Mouse (Mus musculus) heart, adult 2 months (tissue): ENCODE measurements around the gene Cd40lg. TPM values are rescaled to one million over a fixed set of nuclear protein-coding genes. Genes with fewer than 3 reads are reported as not detected.

Source experiments
- DNase-seq, 2 experiments: peaks; one replicate each; pipeline ENCODE4 v3.0.0; 2021
- H3K27ac ChIP-seq: fragments of 200-600 bp; 2 replicates; pipeline ENCODE4 v1.8.1; 2022
- H3K27me3 ChIP-seq: fragments of 200-500 bp; 2 replicates; pipeline ENCODE4 v1.6.1; 2012; ENCODE audit warnings: mild to moderate bottlenecking, low read length, inconsistent platforms, mixed read lengths; ENCODE audit not compliant: control insufficient read depth, insufficient read depth
- H3K36me3 ChIP-seq: fragments of 200-500 bp; 2 replicates; pipeline ENCODE4 v1.6.1; 2012; ENCODE audit warnings: low read length, inconsistent platforms; ENCODE audit not compliant: control insufficient read depth, insufficient read depth
- H3K4me1 ChIP-seq: fragments of 200-500 bp; 2 replicates; pipeline ENCODE4 v1.6.1; 2011; ENCODE audit warnings: low read length; ENCODE audit not compliant: control insufficient read depth, insufficient read depth
- H3K4me3 ChIP-seq: fragments of 200-600 bp; 2 replicates; pipeline ENCODE4 v1.8.1; 2022
- H3K79me2 ChIP-seq: fragments of 200-500 bp; replicated peaks from 2 replicates; pipeline ENCODE4 v1.6.1; 2012; ENCODE audit warnings: mild to moderate bottlenecking, inconsistent platforms, low read length, moderate library complexity, mixed read lengths; ENCODE audit not compliant: control insufficient read depth, insufficient read depth
- H3K9ac ChIP-seq: fragments of 200-500 bp; 2 replicates; pipeline ENCODE4 v1.6.1; 2012; ENCODE audit warnings: low read depth, mild to moderate bottlenecking, control low read depth, inconsistent platforms, low read length, mixed read lengths
- CTCF ChIP-seq: fragments of 200-600 bp; IDR thresholded peaks from 2 replicates; pipeline ENCODE4 v1.8.1; 2022; ENCODE audit warnings: antibody characterized with exemption, mild to moderate bottlenecking, moderate library complexity
- EP300 ChIP-seq: fragments of 200-500 bp; IDR thresholded peaks from 2 replicates; pipeline ENCODE4 v1.6.1; 2011; ENCODE audit warnings: low read depth, low read length, control low read depth; ENCODE audit not compliant: insufficient read depth
- POLR2A ChIP-seq: fragments of 200-500 bp; IDR thresholded peaks from 2 replicates; pipeline ENCODE4 v1.6.1; 2011; ENCODE audit warnings: mild to moderate bottlenecking, low read depth, low read length, control low read depth; ENCODE audit not compliant: insufficient read depth
- WGBS: fragments of 180-500 bp; shearing (Covaris S2); methylation state at CpG from one replicate; pipeline ENCODE4 v1.1.7; 2018; 5-methylcytosine and 5-hydroxymethylcytosine counted together
- intact Hi-C: fragments of 180-260 bp; cut with DNase I; formaldehyde crosslinking; loops from one replicate; pipeline ENCODE4 v1.15.1; 2025
- long read RNA-seq: library from polyadenylated mRNA; stranded (forward); transcript quantifications from one replicate; pipeline ENCODE4 v2.0.0, GENCODE M21; 2021
- polyA plus RNA-seq: library from polyadenylated mRNA; depleted of rRNA; stranded (reverse); fragments of >200 nt; gene quantifications from 2 replicates; pipeline ENCODE4 v1.2.3, GENCODE M21; 2012; rRNA removed
- total RNA-seq, 2 experiments: library from RNA; stranded (reverse); gene quantifications; 2 replicates each; pipeline ENCODE4 v1.2.3; 2021

Cd40lg gene
- total RNA-seq (not detected), polyA plus RNA-seq (0.12 TPM in 1 of 2 replicates, not detected in the other)
- long read RNA-seq: 0 reads

- no peaks in the 10 kb centered on the region for H3K36me3 ChIP-seq
- no peaks in the 10 kb centered on the region for H3K27me3 ChIP-seq
- intact Hi-C loops: no loop called here
- no peaks in the 10 kb centered on the region for H3K4me1 ChIP-seq
- no peak within 1 kb of the TSS for H3K9ac ChIP-seq
- no peak for DNase-seq
- H3K27ac ChIP-seq: no peak within 1 kb of the TSS
- no peak within 1 kb of the TSS for H3K4me3 ChIP-seq
- WGBS: 83% methylated on average over 9 of the region's 9 CpGs
- H3K79me2 ChIP-seq: no peaks in the 10 kb centered on the region
- TF ChIP-seq EP300 (no peak), CTCF (no peak), POLR2A (no peak)
These were observed at the start of gene Cd40lg for GRCm38 (mm10) chrX:57211876-57212275. Cd40lg (plus strand) TSS chrX:57212143.

GRCm38 (mm10) chrX:57166549-57166948, 45.4 kb upstream of the Cd40lg start:
- Histone ChIP-seq H3K36me3 (no peaks in the 10 kb centered on the region), H3K27ac (no peak overlapping the region), H3K4me3 (no peak overlapping the region), H3K9ac (no peak overlapping the region), H3K27me3 (no peaks in the 10 kb centered on the region), H3K79me2 (no peaks in the 10 kb centered on the region), H3K4me1 (no peaks in the 10 kb centered on the region)
- 45% methylated on average over 1 of the region's 1 CpGs for whole genome bisulfite sequencing
- TF ChIP-seq POLR2A (no peak), EP300 (no peak), CTCF (no peak)
- DNase-seq: no peak
- intact Hi-C loops: no loop called here

DNA sequence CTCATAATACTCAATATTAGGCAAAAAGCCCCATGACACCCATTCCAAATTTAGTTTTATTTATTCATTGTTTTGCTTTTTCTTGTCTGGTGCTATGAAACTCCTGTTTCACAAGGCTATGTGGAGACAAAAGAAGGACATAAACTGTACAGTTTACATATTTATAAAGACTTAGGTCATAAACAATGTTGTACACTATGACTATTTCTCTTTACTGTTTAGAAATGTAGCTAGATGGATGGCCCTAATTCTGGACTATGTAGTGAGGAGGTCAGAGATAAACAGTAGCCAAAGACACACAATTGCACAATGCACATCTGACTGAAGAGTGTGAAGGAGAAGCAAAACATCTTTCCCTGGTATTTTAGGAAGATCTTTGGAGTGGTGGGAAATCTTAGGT, 40.7 kb upstream of the Cd40lg start:
- no peaks in the 10 kb centered on the region for H3K36me3 ChIP-seq
- no peaks in the 10 kb centered on the region for H3K79me2 ChIP-seq
- intact Hi-C loops: no loop called here
- no peak for TF ChIP-seq POLR2A
- TF ChIP-seq EP300: no peak
- TF ChIP-seq CTCF: no peak
- H3K4me3 ChIP-seq: no peak overlapping the region
- DNase-seq: no peak
- no peak overlapping the region for H3K9ac ChIP-seq
- no peaks in the 10 kb centered on the region for H3K27me3 ChIP-seq
- no peaks in the 10 kb centered on the region for H3K4me1 ChIP-seq
- H3K27ac ChIP-seq: no peak overlapping the region

GRCm38 (mm10) chrX:57177225-57177779, 34.6 kb upstream of the Cd40lg start:
- Histone ChIP-seq H3K27ac (no peak overlapping the region), H3K27me3 (no peaks in the 10 kb centered on the region), H3K36me3 (no peaks in the 10 kb centered on the region), H3K9ac (no peak overlapping the region), H3K4me1 (no peaks in the 10 kb centered on the region), H3K79me2 (no peaks in the 10 kb centered on the region), H3K4me3 (no peak overlapping the region)
- 91% methylated on average over 13 of the region's 13 CpGs for WGBS
- no peak for TF ChIP-seq CTCF
- intact Hi-C loops: no loop called here
- DNase-seq: no peak

- no peaks in the 10 kb centered on the region for H3K79me2 ChIP-seq
- no peak overlapping the region for H3K4me3 ChIP-seq
- no peaks in the 10 kb centered on the region for H3K36me3 ChIP-seq
- H3K27me3 ChIP-seq: no peaks in the 10 kb centered on the region
- DNase-seq: no peak
- 82% methylated on average over 2 of the region's 2 CpGs for WGBS
- no peaks in the 10 kb centered on the region for H3K4me1 ChIP-seq
- no peak overlapping the region for H3K9ac ChIP-seq
- intact Hi-C loops: no loop called here
- TF ChIP-seq EP300 (no peak), CTCF (no peak), POLR2A (no peak)
- no peak overlapping the region for H3K27ac ChIP-seq
These were observed 29.5 kb upstream of the Cd40lg start for GRCm38 (mm10) chrX:57182470-57182869.

DNA sequence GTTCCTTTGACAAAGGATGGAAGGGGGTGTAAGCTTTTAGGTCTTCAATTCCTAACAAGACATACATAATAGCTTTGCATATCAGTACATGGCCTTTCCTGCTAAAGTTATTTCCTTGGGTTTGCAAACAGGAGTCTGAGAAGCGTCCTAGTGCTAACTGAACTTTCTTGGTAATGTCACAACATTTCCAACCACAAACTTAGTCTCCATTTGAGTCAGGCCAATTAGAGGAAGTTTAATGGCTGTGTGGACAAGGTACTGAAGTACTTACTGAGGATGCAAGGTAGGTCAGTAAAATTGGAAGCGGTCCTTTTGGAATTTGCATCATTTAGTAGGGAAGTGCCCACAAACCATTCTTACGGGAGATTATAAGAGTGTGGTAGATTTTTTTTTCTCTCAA, 28.6 kb upstream of the Cd40lg start:
- no peak overlapping the region for H3K9ac ChIP-seq
- TF ChIP-seq EP300: no peak
- TF ChIP-seq CTCF: no peak
- no peak for TF ChIP-seq POLR2A
- WGBS: 83% methylated on average over 3 of the region's 3 CpGs
- intact Hi-C loops: no loop called here
- no peaks in the 10 kb centered on the region for H3K79me2 ChIP-seq
- H3K27ac ChIP-seq: no peak overlapping the region
- DNase-seq: no peak
- no peaks in the 10 kb centered on the region for H3K27me3 ChIP-seq
- H3K4me1 ChIP-seq: no peaks in the 10 kb centered on the region
- no peaks in the 10 kb centered on the region for H3K36me3 ChIP-seq
- H3K4me3 ChIP-seq: no peak overlapping the region
